Mouse (Mus musculus): ENCODE results near the gene Ldlrad3. TPM values are rescaled to one million over a fixed set of nuclear protein-coding genes. Genes with fewer than 3 reads are reported as not detected.

The Ldlrad3 gene
- polyA plus RNA-seq, 1 experiment from 2014 or later, result 18.1 TPM

- peaks cover 10% of the 10 kb centered on the region; the same call in 1 of the 2 replicates for H3K4me1 ChIP-seq (ENCODE audit: control insufficient read depth, insufficient read depth, low read length)
- DNase-seq (ENCODE audit: low spot score) (no peak), ATAC-seq (no peak)
- H3K9me3 ChIP-seq (replicated peaks; ENCODE audit: control insufficient read depth, low read length), result 0 out of 2 replicates have a peak, but pooled peaks cover 2% of the 10 kb centered on the region
- no peaks in the 10 kb centered on the region for H3K36me3 ChIP-seq (ENCODE audit: control insufficient read depth, insufficient read depth, low read length)
- no peaks in the 10 kb centered on the region for H3K27me3 ChIP-seq (replicated peaks; ENCODE audit: control insufficient read depth, insufficient read depth, low read length)
- WGBS, result 72% methylated on average over 13 of the region's 13 CpGs
- H3K4me2 ChIP-seq (ENCODE audit: low read length), result no peak overlapping the region
- H3K9ac ChIP-seq (ENCODE audit: low read length), result no peak overlapping the region
- H3K27ac ChIP-seq (ENCODE audit: low read depth, low read length), result no peak overlapping the region
- no peak overlapping the region for H3K4me3 ChIP-seq (ENCODE audit: low read depth, low read length)
Observed at GRCm38 (mm10) chr2:101908773-101909172, 277.4 kb downstream of the Ldlrad3 start.

- WGBS, result 67% methylated on average over 10 of the region's 10 CpGs
- 0 out of 2 replicates have a peak, but pooled peaks cover 2% of the 10 kb centered on the region for H3K9me3 ChIP-seq (replicated peaks; ENCODE audit: control insufficient read depth, low read length)
- no peaks in the 10 kb centered on the region for H3K27me3 ChIP-seq (replicated peaks; ENCODE audit: control insufficient read depth, insufficient read depth, low read length)
- H3K4me1 ChIP-seq (ENCODE audit: control insufficient read depth, insufficient read depth, low read length), result peaks cover 10% of the 10 kb centered on the region; the same call in 1 of the 2 replicates
- no peaks in the 10 kb centered on the region for H3K36me3 ChIP-seq (ENCODE audit: control insufficient read depth, insufficient read depth, low read length)
- no peak for DNase-seq (ENCODE audit: low spot score)
- H3K4me3 ChIP-seq (ENCODE audit: low read depth, low read length), result no peak overlapping the region
- H3K27ac ChIP-seq (ENCODE audit: low read depth, low read length), result no peak overlapping the region
- H3K9ac ChIP-seq (ENCODE audit: low read length), result no peak overlapping the region
- ATAC-seq, result no peak
- no peak overlapping the region for H3K4me2 ChIP-seq (ENCODE audit: low read length)
Observed at GRCm38 (mm10) chr2:101907386-101908022, 278.7 kb downstream of the Ldlrad3 start.

DNA sequence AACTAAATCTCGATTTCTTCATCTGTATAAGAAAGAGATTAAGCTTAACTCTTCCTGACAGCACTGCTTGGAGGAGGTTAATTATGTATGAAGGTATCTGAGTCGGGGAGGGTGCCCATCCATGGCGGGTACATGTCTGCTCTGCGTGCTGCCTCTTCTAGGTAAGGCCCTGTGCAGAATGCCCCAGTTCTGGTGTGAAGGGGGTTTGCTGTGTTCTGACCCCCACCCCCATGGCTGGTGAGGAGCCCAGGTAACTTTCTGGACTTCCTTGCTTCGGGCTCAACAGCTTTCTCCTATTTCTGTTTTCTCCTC is 279.9 kb downstream of the Ldlrad3 start:
- WGBS, result 41% methylated on average over 5 of the region's 5 CpGs
- no peaks in the 10 kb centered on the region for H3K27me3 ChIP-seq (replicated peaks; ENCODE audit: control insufficient read depth, insufficient read depth, low read length)
- peak; percentile 37 for ATAC-seq
- 0 out of 2 replicates have a peak, but pooled peaks cover 2% of the 10 kb centered on the region for H3K9me3 ChIP-seq (replicated peaks; ENCODE audit: control insufficient read depth, low read length)
- no peak overlapping the region for H3K4me3 ChIP-seq (ENCODE audit: low read depth, low read length)
- H3K9ac ChIP-seq (ENCODE audit: low read length), result peak overlapping the region; percentile 45; the same call in 1 of the 2 replicates
- DNase-seq (ENCODE audit: low spot score), result no peak
- no peak overlapping the region for H3K27ac ChIP-seq (ENCODE audit: low read depth, low read length)
- H3K4me1 ChIP-seq (ENCODE audit: control insufficient read depth, insufficient read depth, low read length), result peaks cover 10% of the 10 kb centered on the region; the same call in 1 of the 2 replicates
- peak overlapping the region; percentile 43 for H3K4me2 ChIP-seq (ENCODE audit: low read length)
- H3K36me3 ChIP-seq (ENCODE audit: control insufficient read depth, insufficient read depth, low read length), result peaks cover 7% of the 10 kb centered on the region; the same call in 1 of the 2 replicates

DNA sequence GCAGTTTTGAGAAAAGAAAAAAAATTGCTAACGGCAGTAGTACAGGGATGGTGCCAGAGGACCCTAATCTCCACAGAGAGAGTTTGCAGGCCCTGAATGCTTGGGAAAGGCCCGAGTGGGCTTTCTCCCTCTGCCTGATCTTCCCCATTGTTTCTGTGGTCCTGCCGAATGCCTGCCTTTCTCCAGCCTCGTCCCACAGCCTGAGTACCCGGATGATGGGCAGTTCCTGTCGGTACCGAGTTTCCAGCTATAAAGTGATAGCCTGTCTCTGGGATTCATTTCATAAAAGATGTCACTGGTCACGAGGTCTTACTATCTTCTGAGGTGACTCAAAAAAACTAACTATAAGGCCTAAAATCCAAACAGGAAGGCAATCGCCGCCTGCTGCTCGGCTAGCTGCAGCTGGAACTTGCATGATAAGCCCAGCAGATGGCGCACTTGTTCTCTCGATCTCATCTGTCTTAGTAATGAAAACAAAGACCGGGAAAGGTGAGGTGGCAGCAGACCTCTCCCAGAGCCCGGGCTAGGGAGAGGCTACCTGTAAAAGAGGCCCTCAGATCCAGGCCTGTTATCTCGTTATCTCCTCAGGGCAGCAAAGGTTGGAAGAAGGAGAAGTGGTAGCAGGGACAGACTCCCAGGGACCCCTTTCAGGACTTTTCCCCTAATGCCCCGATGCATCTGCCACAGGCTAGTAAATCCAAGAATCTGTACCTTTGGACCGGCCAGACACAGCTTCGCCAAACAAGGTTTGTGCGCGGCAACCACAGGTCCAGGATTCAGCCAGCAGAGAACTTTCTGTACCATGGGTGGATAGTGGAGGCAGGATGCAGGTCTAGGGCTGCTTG is 280.4 kb downstream of the Ldlrad3 start:
- Histone ChIP-seq H3K27me3 (replicated peaks; ENCODE audit: control insufficient read depth, insufficient read depth, low read length) (no peaks in the 10 kb centered on the region), H3K36me3 (ENCODE audit: control insufficient read depth, insufficient read depth, low read length) (peaks cover 13% of the 10 kb centered on the region; the same call in 1 of the 2 replicates), H3K27ac (ENCODE audit: low read depth, low read length) (no peak overlapping the region; the same call in 1 of the 2 replicates), H3K9me3 (replicated peaks; ENCODE audit: control insufficient read depth, low read length) (0 out of 2 replicates have a peak, but pooled peaks cover 2% of the 10 kb centered on the region), H3K4me1 (ENCODE audit: control insufficient read depth, insufficient read depth, low read length) (peaks cover 10% of the 10 kb centered on the region; the same call in 1 of the 2 replicates), H3K4me2 (ENCODE audit: low read length) (peak overlapping the region; percentile 43), H3K4me3 (ENCODE audit: low read depth, low read length) (no peak overlapping the region), H3K9ac (ENCODE audit: low read length) (peak overlapping the region; percentile 45; the same call in 1 of the 2 replicates)
- WGBS, result 17% methylated on average over 21 of the region's 21 CpGs
- ATAC-seq (peak; percentile 83), DNase-seq (ENCODE audit: low spot score) (peak; percentile 95)

GRCm38 (mm10) chr2:101902196-101902595 is 284.0 kb downstream of the Ldlrad3 start:
- H3K4me1 ChIP-seq (ENCODE audit: control insufficient read depth, insufficient read depth, low read length), result peaks cover 10% of the 10 kb centered on the region; the same call in 1 of the 2 replicates
- no peak overlapping the region for H3K9ac ChIP-seq (ENCODE audit: low read length)
- no peak for ATAC-seq
- H3K27me3 ChIP-seq (replicated peaks; ENCODE audit: control insufficient read depth, insufficient read depth, low read length), result no peaks in the 10 kb centered on the region
- H3K36me3 ChIP-seq (ENCODE audit: control insufficient read depth, insufficient read depth, low read length), result peaks cover 21% of the 10 kb centered on the region
- no peaks in the 10 kb centered on the region for H3K9me3 ChIP-seq (replicated peaks; ENCODE audit: control insufficient read depth, low read length)
- H3K27ac ChIP-seq (ENCODE audit: low read depth, low read length), result no peak overlapping the region; the same call in 1 of the 2 replicates
- no peak overlapping the region for H3K4me3 ChIP-seq (ENCODE audit: low read depth, low read length)
- DNase-seq (ENCODE audit: low spot score), result no peak
- H3K4me2 ChIP-seq (ENCODE audit: low read length), result no peak overlapping the region
- 87% methylated on average over 4 of the region's 4 CpGs for WGBS

Other genes with a start within 250 kb of the Ldlrad3 start
- 29.8 and 34.6 TPM in 2 replicates for gene Trim44, start 221.4 kb upstream of the Ldlrad3 start, polyA plus RNA-seq (2014; fragmentation: Nextera tagmentation; extraction: Ambion mirVana)